Mouse (Mus musculus) CD4-positive, CD25-positive, alpha-beta regulatory T cell, adult 2 months (primary cell): Measurements from ENCODE around the gene Myh2.

Experiments used
- DNase-seq: peaks from one replicate; pipeline ENCODE4 v3.0.0-alpha.2; 2012; ENCODE audit warnings: low read depth, low spot score

Myh2 gene

DNA sequence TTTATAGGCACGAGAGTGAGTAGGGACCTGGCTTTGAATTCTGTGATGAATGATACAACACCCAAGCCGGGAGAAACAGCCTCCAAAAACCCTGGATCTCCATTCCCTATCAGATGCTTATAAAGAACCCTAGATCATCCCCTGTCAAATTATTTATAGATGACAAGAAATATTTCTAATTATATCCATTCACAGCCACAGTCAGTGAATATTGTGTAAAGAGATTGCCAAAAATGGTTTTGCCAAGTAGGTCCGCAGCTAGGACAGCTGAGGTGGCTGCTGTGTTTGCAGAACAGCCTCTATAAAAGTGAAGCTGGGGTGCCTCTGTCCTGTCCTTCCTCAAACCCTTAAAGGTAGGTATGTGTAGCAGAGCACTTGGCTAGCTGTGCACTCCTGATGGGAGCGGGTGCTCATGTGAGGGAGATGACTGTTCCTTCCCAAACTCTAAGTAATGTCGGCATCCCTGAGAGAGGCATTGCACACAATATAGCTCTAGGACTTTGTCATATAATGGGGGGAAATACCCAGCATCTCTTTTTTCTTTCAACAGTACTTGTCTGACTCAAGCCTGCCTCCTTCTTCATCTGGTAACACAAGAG, 66.8 kb downstream of the Myh2 start, which contains the start of gene Myh4:
Gene Myh4, plus strand, starts transcription at position 549 of the 599 bp plus-strand sequence.
- no peak for DNase-seq

- no peak for DNase-seq
Measured at GRCm38 (mm10) chr11:67241051-67241450, 70.2 kb downstream of the Myh2 start.
